Comparison of ENCODE assay signal across 16 mouse cellular contexts in genomic region chr10:41146141-41146540, GRCm38 (mm10).
A peak's percentile ranks its signal among the peaks of the same experiment; 100 is the strongest.
DNase-seq lines count a peak whose midpoint lies in the region; ATAC-seq lines count a peak whose summit lies in the region.
"Had no signal": no experiment of that assay in that cellular context is flagged by ENCODE, and none has a peak within 500 bp of the region (broad histone marks: within the 10 kb centered on the region; RNA-seq: fewer than 3 reads in every experiment).

No protein-coding gene starts in this region.

- intact Hi-C loops in left cerebral cortex, postnatal 25 days (cut with DNase I), result loop anchor here (5.0 kb wide), 1 partner anchor 74 kb away; the partner anchor contains the start of gene Gpr6

- DNase-seq in frontal cortex, postnatal 25 days (ENCODE audit: low spot score in 2 of 2), result no peak
- DNase-seq in left cerebral cortex, postnatal 25 days (ENCODE audit: low spot score in 2 of 2), result peak; percentile 12 to 52
- no peak for DNase-seq in left cerebral cortex, adult 18-20 months (ENCODE audit: low spot score in 2 of 2)
- DNase-seq in right cerebral cortex, adult 2 months (ENCODE audit: low spot score in 2 of 2), result peak; percentile 14 to 27
- DNase-seq in right cerebral cortex, postnatal 14 days, result no peak
- DNase-seq: adrenal gland, adult 8-10 months; adrenal gland, postnatal 25 days; cerebellum, adult 11 months; cerebellum, adult 2 months; cerebellum, adult 9-11 months; cerebellum, postnatal 25 days; forebrain, postnatal 0 days; gastrocnemius, postnatal 25 days had no signal

- ATAC-seq in frontal cortex, adult (ENCODE audit: low TSS enrichment), result peak; percentile 83
- ATAC-seq: activated CD4-positive, CD25-positive, alpha-beta regulatory T cell, adult 4 months; forebrain, embryonic 14.5 days; forebrain, postnatal 0 days had no signal

Comparison
In these comparisons a context has a peak if more than half of its experiments do, and no peak if none do; other contexts are left out.
1. DNase-seq: peak in left cerebral cortex, postnatal 25 days (2 of 2) and right cerebral cortex, adult 2 months (2 of 2); none in frontal cortex, postnatal 25 days (0 of 2), left cerebral cortex, adult 18-20 months (0 of 2) and right cerebral cortex, postnatal 14 days (single experiment).